Mouse (Mus musculus) MEL (cell line): ENCODE data around the gene Unc119. TPM values are rescaled to one million over a fixed set of nuclear protein-coding genes. Genes with fewer than 3 reads are reported as not detected.

Experiments
- DNase-seq: peaks from one replicate; pipeline ENCODE4 v3.0.0; 2011; ENCODE audit warnings: low read depth, low spot score
- H3K27ac ChIP-seq: 2 replicates; pipeline ENCODE4 v1.5.1; 2012; ENCODE audit warnings: low read depth, mild to moderate bottlenecking, control low read depth, low read length, moderate library complexity; ENCODE audit not compliant: control insufficient read depth
- H3K27me3 ChIP-seq, 2 experiments: fragments of 150-350 bp in 1 of 2; sonication (generic) in 1 of 2; 2 replicates each; pipeline ENCODE4 v1.6.1; 2012; ENCODE audit warnings: low read length in 2 of 2, mild to moderate bottlenecking in 2 of 2, improper control_type of control experiment in 1 of 2, moderate library complexity in 1 of 2; ENCODE audit not compliant: insufficient read depth in 2 of 2, control insufficient read depth in 1 of 2
- H3K36me3 ChIP-seq, 2 experiments: 2 replicates each; pipeline ENCODE4 v1.6.1; 2012 to 2014; ENCODE audit warnings: low read length in 2 of 2, improper control_type of control experiment in 1 of 2, inconsistent platforms in 1 of 2, mild to moderate bottlenecking in 1 of 2; ENCODE audit not compliant: insufficient read depth in 2 of 2, control insufficient read depth in 1 of 2
- H3K4me1 ChIP-seq, 2 experiments: fragments of 150-350 bp in 1 of 2; sonication (generic) in 1 of 2; 2 replicates each; pipeline ENCODE4 v1.6.1; 2012; ENCODE audit warnings: low read length in 2 of 2, improper control_type of control experiment in 1 of 2, mild to moderate bottlenecking in 1 of 2; ENCODE audit not compliant: insufficient read depth in 2 of 2, control insufficient read depth in 1 of 2
- H3K4me3 ChIP-seq, 2 experiments: fragments of 150-350 bp in 1 of 2; sonication (generic) in 1 of 2; 2 replicates each; pipeline ENCODE4 v1.5.1; 2012; ENCODE audit warnings: low read depth in 2 of 2, low read length in 2 of 2, mild to moderate bottlenecking in 2 of 2, moderate library complexity in 2 of 2, control low read depth in 1 of 2, improper control_type of control experiment in 1 of 2; ENCODE audit not compliant: control insufficient read depth in 1 of 2, insufficient read depth in 1 of 2
- H3K79me2 ChIP-seq: 2 replicates; pipeline ENCODE4 v1.6.1; 2012; ENCODE audit warnings: mild to moderate bottlenecking, low read length, moderate library complexity; ENCODE audit not compliant: control insufficient read depth, poor library complexity, insufficient read depth
- H3K9ac ChIP-seq: 2 replicates; pipeline ENCODE4 v1.6.1; 2012; ENCODE audit warnings: low read depth, mild to moderate bottlenecking, control low read depth, low read length, moderate library complexity; ENCODE audit not compliant: control insufficient read depth, poor library complexity, severe bottlenecking
- H3K9me3 ChIP-seq: fragments of 150-350 bp; sonication (generic); replicated peaks from 2 replicates; pipeline ENCODE4 v1.6.1; 2012; ENCODE audit warnings: mild to moderate bottlenecking, low read length, improper control_type of control experiment, moderate library complexity; ENCODE audit not compliant: insufficient read depth
- BHLHE40 ChIP-seq: IDR thresholded peaks from 2 replicates; pipeline ENCODE4 v1.6.1; 2012; ENCODE audit warnings: low read depth, mild to moderate bottlenecking, inconsistent platforms, low read length, improper control_type of control experiment, borderline replicate concordance
- CHD1 ChIP-seq: IDR thresholded peaks from 2 replicates; pipeline ENCODE4 v1.6.1; 2012; ENCODE audit warnings: low read depth, mild to moderate bottlenecking, inconsistent platforms, low read length, improper control_type of control experiment
- CTCF ChIP-seq, 3 experiments: IDR thresholded peaks in 2 of 3; conservative IDR thresholded peaks in 1 of 3; 2 replicates each; pipeline ENCODE4 v1.5.1; 2011 to 2012; ENCODE audit warnings: low read length in 3 of 3, low read depth in 2 of 3, mild to moderate bottlenecking in 2 of 3, improper control_type of control experiment in 1 of 3, inconsistent platforms in 1 of 3, mixed read lengths in 1 of 3, moderate library complexity in 1 of 3; ENCODE audit not compliant: control insufficient read depth in 1 of 3, insufficient read depth in 1 of 3, poor library complexity in 1 of 3, severe bottlenecking in 1 of 3
- EP300 ChIP-seq, 2 experiments: IDR thresholded peaks; 2 replicates each; pipeline ENCODE4 v1.6.1; 2011; ENCODE audit warnings: improper control_type of control experiment in 2 of 2, low read length in 2 of 2, low read depth in 1 of 2, mild to moderate bottlenecking in 1 of 2
- ETS1 ChIP-seq: IDR thresholded peaks from 2 replicates; pipeline ENCODE4 v1.6.1; 2012; ENCODE audit warnings: low read depth, mild to moderate bottlenecking, inconsistent platforms, low read length, improper control_type of control experiment, moderate library complexity
- GABPA ChIP-seq: IDR thresholded peaks from 2 replicates; pipeline ENCODE4 v1.6.1; 2012; ENCODE audit warnings: low read depth, mild to moderate bottlenecking, inconsistent platforms, low read length, improper control_type of control experiment, moderate library complexity
- GATA1 ChIP-seq: IDR thresholded peaks from 2 replicates; pipeline ENCODE4 v1.6.1; 2011; ENCODE audit warnings: low read depth, low read length, improper control_type of control experiment
- HCFC1 ChIP-seq: IDR thresholded peaks from 2 replicates; pipeline ENCODE4 v1.6.1; 2012; ENCODE audit warnings: low read depth, mild to moderate bottlenecking, inconsistent platforms, low read length, improper control_type of control experiment, moderate library complexity
- JUND ChIP-seq: IDR thresholded peaks from 2 replicates; pipeline ENCODE4 v1.6.1; 2011; ENCODE audit warnings: low read depth, mild to moderate bottlenecking, improper control_type of control experiment, low read length
- KAT2A ChIP-seq: conservative IDR thresholded peaks from 2 replicates; pipeline ENCODE4 v1.6.1; 2012; ENCODE audit warnings: low read depth, low read length, improper control_type of control experiment, inconsistent platforms
- MAFK ChIP-seq: IDR thresholded peaks from 2 replicates; pipeline ENCODE4 v1.6.1; 2011; ENCODE audit warnings: low read depth, mild to moderate bottlenecking, low read length, improper control_type of control experiment, borderline replicate concordance
- MAZ ChIP-seq: IDR thresholded peaks from 2 replicates; pipeline ENCODE4 v1.6.1; 2012; ENCODE audit warnings: low read depth, mild to moderate bottlenecking, inconsistent platforms, low read length, improper control_type of control experiment
- MXI1 ChIP-seq: IDR thresholded peaks from 2 replicates; pipeline ENCODE4 v1.6.1; 2011; ENCODE audit warnings: mild to moderate bottlenecking, low read depth, low read length, improper control_type of control experiment
- POLR2A ChIP-seq, 2 experiments: IDR thresholded peaks; 2 replicates each; pipeline ENCODE4 v1.6.1; 2011 to 2012; ENCODE audit warnings: low read length in 2 of 2, mild to moderate bottlenecking in 2 of 2, control low read depth in 1 of 2, improper control_type of control experiment in 1 of 2, low read depth in 1 of 2, moderate library complexity in 1 of 2; ENCODE audit not compliant: control insufficient read depth in 1 of 2, insufficient read depth in 1 of 2, poor library complexity in 1 of 2
- RAD21 ChIP-seq: IDR thresholded peaks from 2 replicates; pipeline ENCODE4 v1.6.1; 2011; ENCODE audit warnings: mild to moderate bottlenecking, low read depth, low read length, improper control_type of control experiment
- RCOR1 ChIP-seq: IDR thresholded peaks from 2 replicates; pipeline ENCODE4 v1.6.1; 2012; ENCODE audit warnings: low read depth, mild to moderate bottlenecking, inconsistent platforms, low read length, improper control_type of control experiment
- TAL1 ChIP-seq: IDR thresholded peaks from 2 replicates; pipeline ENCODE4 v1.6.1; 2012; ENCODE audit warnings: mild to moderate bottlenecking, inconsistent platforms, low read length, moderate library complexity, mixed read lengths
- TBP ChIP-seq: IDR thresholded peaks from 2 replicates; pipeline ENCODE4 v1.8.0; 2011; ENCODE audit warnings: low read depth, low read length, improper control_type of control experiment
- UBTF ChIP-seq: IDR thresholded peaks from 2 replicates; pipeline ENCODE4 v1.6.1; 2012; ENCODE audit warnings: low read depth, mild to moderate bottlenecking, inconsistent platforms, low read length, improper control_type of control experiment, moderate library complexity, borderline replicate concordance; ENCODE audit not compliant: insufficient read depth
- USF1 ChIP-seq: IDR thresholded peaks from 2 replicates; pipeline ENCODE4 v1.6.1; 2014; ENCODE audit warnings: low read depth, mild to moderate bottlenecking, inconsistent platforms, low read length, improper control_type of control experiment, moderate library complexity
- USF2 ChIP-seq, 2 experiments: IDR thresholded peaks; 2 replicates each; pipeline ENCODE4 v1.6.1; 2011 to 2012; ENCODE audit warnings: improper control_type of control experiment in 2 of 2, low read length in 2 of 2, borderline replicate concordance in 1 of 2, inconsistent platforms in 1 of 2, low read depth in 1 of 2, mild to moderate bottlenecking in 1 of 2; ENCODE audit not compliant: insufficient read depth in 1 of 2
- ZMIZ1 ChIP-seq: IDR thresholded peaks from 2 replicates; pipeline ENCODE4 v1.6.1; 2012; ENCODE audit warnings: low read depth, mild to moderate bottlenecking, inconsistent platforms, low read length, improper control_type of control experiment, moderate library complexity
- ZNF384 ChIP-seq: IDR thresholded peaks from 2 replicates; pipeline ENCODE4 v1.6.1; 2012; ENCODE audit warnings: low read depth, mild to moderate bottlenecking, inconsistent platforms, low read length, improper control_type of control experiment
- polyA plus RNA-seq, 2 experiments: library from polyadenylated mRNA; stranded (reverse) in 1 of 2; unstranded in 1 of 2; fragments of >175 nt in 1 of 2; fragments of >200 nt in 1 of 2; gene quantifications; 2 replicates each; pipeline versions ENCODE4 v1.2.1 to v1.2.4; 2012; ENCODE audit warnings: low replicate concordance in 2 of 2, low read depth in 1 of 2; ENCODE audit not compliant: insufficient read length in 2 of 2, insufficient read depth in 1 of 2, missing spikeins in 1 of 2
- total RNA-seq: library from RNA; depleted of rRNA; stranded (reverse); fragments of 300-350 nt; gene quantifications from 2 replicates; pipeline ENCODE4 v1.2.3, GENCODE M21; 2012

Unc119 gene
- total and polyA plus RNA-seq, 3 experiments, result 61.7 to 140 TPM; not detected in 1

GRCm38 (mm10) chr11:78349441-78350358 lies 6.4 kb downstream of the Unc119 start:
- peaks cover 6% of the 10 kb centered on the region; the same call in 1 of the 2 replicates for H3K79me2 ChIP-seq
- no peak overlapping the region for H3K9ac ChIP-seq
- H3K4me1 ChIP-seq, result peaks cover 12 to 34% of the 10 kb centered on the region in 2 experiments
- H3K27me3 ChIP-seq, result no peaks in the 10 kb centered on the region
- TF ChIP-seq TAL1, result no peak
- no peak for TF ChIP-seq USF1
- no peak for TF ChIP-seq RAD21
- no peak for TF ChIP-seq TBP
- no peak for TF ChIP-seq UBTF
- no peak for TF ChIP-seq KAT2A
- TF ChIP-seq USF2 (IDR thresholded peaks at IDR 0.05; ENCODE audit: borderline replicate concordance in 1 of 2, insufficient read depth in 1 of 2, low read depth in 1 of 2, low read length in 2 of 2), result no peak
- TF ChIP-seq MAZ, result no peak
- no peak for TF ChIP-seq ZMIZ1
- TF ChIP-seq CTCF (IDR thresholded peaks at IDR 0.05 in 2 of 3, conservative IDR thresholded peaks at IDR 0.05 in 1 of 3; ENCODE audit: control insufficient read depth in 1 of 3, insufficient read depth in 1 of 3, low read depth in 2 of 3, low read length in 3 of 3, poor library complexity in 1 of 3, severe bottlenecking in 1 of 3), result no peak
- no peaks in the 10 kb centered on the region for H3K9me3 ChIP-seq
- no peak overlapping the region for H3K4me3 ChIP-seq
- peak; percentile 19 for DNase-seq
- no peak overlapping the region for H3K27ac ChIP-seq
- H3K36me3 ChIP-seq, result peaks cover 0 to 18% of the 10 kb centered on the region in 2 experiments; a peak in 2 of 4 replicates

- H3K27me3 ChIP-seq, result no peaks in the 10 kb centered on the region
- H3K4me1 ChIP-seq, result peaks cover 0 to 16% of the 10 kb centered on the region in 2 experiments; a peak in 2 of 4 replicates
- H3K79me2 ChIP-seq, result no peaks in the 10 kb centered on the region
- peaks cover 0 to 2% of the 10 kb centered on the region in 2 experiments; a peak in 1 of 4 replicates for H3K36me3 ChIP-seq
- no peak overlapping the region for H3K27ac ChIP-seq
- H3K9me3 ChIP-seq, result no peaks in the 10 kb centered on the region
- no peak overlapping the region for H3K9ac ChIP-seq
- no peak for TF ChIP-seq UBTF
- peak in 1 of 2 experiments; percentile 30; a peak in 1 of 4 replicates for TF ChIP-seq POLR2A (IDR thresholded peaks at IDR 0.05; ENCODE audit: control insufficient read depth in 1 of 2, insufficient read depth in 1 of 2, low read depth in 1 of 2, low read length in 2 of 2, poor library complexity in 1 of 2)
- no peak for TF ChIP-seq ZMIZ1
- no peak for TF ChIP-seq GATA1
- 0 out of 2 replicates have a peak, but pooled peaks have one; percentile 8 for TF ChIP-seq ETS1
- no peak for TF ChIP-seq JUND
- 0 out of 2 replicates have a peak, but pooled peaks have one; percentile 12 for TF ChIP-seq MAZ
- no peak for TF ChIP-seq BHLHE40
- no peak for TF ChIP-seq HCFC1
- TF ChIP-seq EP300 (IDR thresholded peaks at IDR 0.05; ENCODE audit: low read depth in 1 of 2, low read length in 2 of 2), result 0 out of 4 replicates have a peak, but pooled peaks of 1 of the 2 experiments have one; percentile 17
- TF ChIP-seq KAT2A, result no peak
- TF ChIP-seq MAFK, result no peak
- TF ChIP-seq CHD1, result no peak
- no peak for TF ChIP-seq MXI1
- no peak for TF ChIP-seq GABPA
- TF ChIP-seq TBP, result peak; percentile 18; the same call in 1 of the 2 replicates
- TF ChIP-seq RCOR1, result no peak
- TF ChIP-seq USF1, result no peak
- no peak for TF ChIP-seq ZNF384
- no peak overlapping the region for H3K4me3 ChIP-seq
- peak; percentile 85 for DNase-seq
Observed at GRCm38 (mm10) chr11:78353081-78353480, 9.8 kb downstream of the Unc119 start.
